Mouse (Mus musculus): ENCODE results near the gene Rpn2. TPM values are rescaled to one million over a fixed set of nuclear protein-coding genes. Genes with fewer than 3 reads are reported as not detected.

The Rpn2 gene
- polyA plus RNA-seq, 2 experiments: 98.5 to 128 TPM

DNA sequence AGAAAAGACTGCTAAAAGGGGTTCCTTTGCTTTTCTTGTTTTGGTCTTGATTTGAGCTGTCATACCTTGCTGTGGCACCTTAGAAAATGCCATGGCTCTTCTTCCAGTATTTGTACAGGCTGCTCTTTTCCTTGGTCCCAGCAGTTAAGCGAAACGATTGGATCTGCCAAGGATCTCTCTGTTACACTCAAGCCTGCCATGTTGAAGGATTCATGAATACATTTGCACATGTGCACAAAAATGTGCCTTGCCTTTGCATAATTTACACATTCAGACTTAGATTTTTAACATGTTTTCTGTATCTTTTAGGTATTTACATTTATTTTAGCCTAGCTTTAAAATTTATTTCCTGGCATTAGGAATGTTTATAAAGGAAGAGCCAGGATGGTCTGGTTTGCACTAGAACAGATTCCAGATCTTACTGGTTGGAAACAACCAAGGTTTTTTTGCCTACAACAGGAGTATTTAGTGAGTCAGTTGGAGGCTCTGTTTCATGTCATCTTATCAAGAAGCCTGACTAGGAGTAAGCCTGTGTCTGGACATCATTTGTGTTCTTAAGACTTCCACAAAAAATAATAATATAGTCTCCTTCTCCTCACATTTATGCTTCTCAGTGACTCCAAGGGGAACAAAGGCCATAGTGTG lies 29.6 kb downstream of the Rpn2 start:
- TF ChIP-seq EP300 (IDR thresholded peaks at IDR 0.05; ENCODE audit: low read depth) (no peak), CTCF (IDR thresholded peaks at IDR 0.05; ENCODE audit: low read depth) (no peak)
- no peak for ATAC-seq (ENCODE audit: insufficient read depth)
- no peak overlapping the region for H3K27ac ChIP-seq

DNA sequence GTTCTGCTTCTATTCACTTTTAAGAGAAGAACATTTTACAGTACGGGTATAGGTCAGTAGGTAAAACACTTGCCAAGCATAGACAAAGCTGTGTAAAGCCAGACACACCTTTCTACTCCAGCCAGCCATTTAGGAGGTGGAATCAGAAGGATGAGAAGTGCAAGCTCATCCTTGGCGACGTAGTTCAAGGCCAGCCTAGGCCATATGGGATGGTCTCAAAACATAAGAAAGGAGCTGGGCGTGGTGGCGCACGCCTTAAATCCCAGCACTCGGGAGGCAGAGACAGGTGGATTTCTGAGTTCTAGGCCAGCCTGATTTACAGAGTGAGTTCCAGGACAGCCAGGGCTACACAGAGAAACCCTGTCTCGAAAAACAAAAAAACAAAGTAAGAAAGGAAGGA lies 30.8 kb downstream of the Rpn2 start:
- DNase-seq (ENCODE audit: low read depth in 3 of 3, low spot score in 3 of 3) (no peak), ATAC-seq (ENCODE audit: insufficient read depth) (no peak)
- Histone ChIP-seq H3K27me3 (ENCODE audit: control insufficient read depth, insufficient read depth, low read length) (no peaks in the 10 kb centered on the region), H3K4me1 (replicated peaks; ENCODE audit: control insufficient read depth in 2 of 2, insufficient read depth in 2 of 2, low read length in 1 of 2) (no peaks in the 10 kb centered on the region), H3K4me2 (ENCODE audit: low read depth) (no peak overlapping the region), H3K9ac (replicated peaks) (no peak overlapping the region), H3K9me3 (ENCODE audit: control insufficient read depth, low read length) (no peaks in the 10 kb centered on the region), H3K27ac (no peak overlapping the region), H3K36me3 (replicated peaks; ENCODE audit: control insufficient read depth, insufficient read depth, low read depth) (peaks cover 77% of the 10 kb centered on the region), H3K4me3 (ENCODE audit: insufficient read depth in 1 of 2, low read depth in 2 of 2, low read length in 2 of 2) (no peak overlapping the region)
- TF ChIP-seq EP300 (IDR thresholded peaks at IDR 0.05; ENCODE audit: low read depth) (no peak), CTCF (IDR thresholded peaks at IDR 0.05; ENCODE audit: low read depth) (no peak)
- WGBS (ENCODE audit: insufficient replicate concordance): 85% methylated on average over 8 of the region's 8 CpGs

More for the DNA sequence above, 29.6 kb downstream of the Rpn2 start:
- H3K4me3 ChIP-seq (ENCODE audit: insufficient read depth in 1 of 2, low read depth in 2 of 2, low read length in 2 of 2): no peak overlapping the region
- no peak overlapping the region for H3K9ac ChIP-seq (replicated peaks)
- H3K4me2 ChIP-seq (ENCODE audit: low read depth): no peak overlapping the region
- no peaks in the 10 kb centered on the region for H3K27me3 ChIP-seq (ENCODE audit: control insufficient read depth, insufficient read depth, low read length)
- H3K4me1 ChIP-seq (replicated peaks; ENCODE audit: control insufficient read depth in 2 of 2, insufficient read depth in 2 of 2, low read length in 1 of 2): no peaks in the 10 kb centered on the region
- H3K9me3 ChIP-seq (ENCODE audit: control insufficient read depth, low read length): no peaks in the 10 kb centered on the region
- H3K36me3 ChIP-seq (replicated peaks; ENCODE audit: control insufficient read depth, insufficient read depth, low read depth): peaks cover 79% of the 10 kb centered on the region
- WGBS (ENCODE audit: insufficient replicate concordance): 74% methylated on average over 2 of the region's 2 CpGs
- no peak for DNase-seq (ENCODE audit: low read depth in 3 of 3, low spot score in 3 of 3)

DNA sequence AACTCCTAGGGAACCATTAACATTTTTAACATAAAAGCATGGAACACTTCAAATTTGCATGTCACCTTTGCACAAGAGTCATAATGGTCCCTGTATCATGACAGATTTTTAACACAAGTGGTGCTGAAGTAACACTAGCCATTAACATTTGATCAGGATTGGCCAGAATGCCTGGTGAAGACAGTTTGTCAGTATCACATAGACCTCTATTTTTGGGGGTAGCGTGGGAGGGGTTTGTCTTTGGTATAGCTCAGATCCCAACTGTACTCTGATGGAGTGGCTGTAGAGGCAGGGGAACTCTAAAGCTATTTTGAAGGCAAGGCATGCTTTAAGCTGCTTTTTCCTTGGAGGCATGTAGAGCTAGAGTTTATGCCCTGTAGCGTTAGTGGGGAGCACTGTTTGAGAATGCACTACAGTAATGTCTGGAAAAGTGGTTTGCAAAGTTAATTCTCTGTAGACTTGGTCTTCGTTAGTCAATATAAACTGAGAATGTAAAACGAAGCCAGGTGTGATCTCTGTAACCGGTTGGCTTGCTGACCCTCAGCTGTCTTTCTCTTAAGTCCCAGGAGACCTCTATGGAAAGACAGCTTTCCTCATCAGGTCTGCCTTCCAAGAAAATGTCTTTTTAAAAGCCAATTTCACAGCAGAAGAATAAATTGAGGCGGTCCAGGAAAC lies 32.3 kb downstream of the Rpn2 start:
- Histone ChIP-seq H3K4me1 (replicated peaks; ENCODE audit: control insufficient read depth in 2 of 2, insufficient read depth in 2 of 2, low read length in 1 of 2) (no peaks in the 10 kb centered on the region), H3K9ac (replicated peaks) (no peak overlapping the region), H3K9me3 (ENCODE audit: control insufficient read depth, low read length) (no peaks in the 10 kb centered on the region), H3K4me3 (ENCODE audit: insufficient read depth in 1 of 2, low read depth in 2 of 2, low read length in 2 of 2) (no peak overlapping the region), H3K36me3 (replicated peaks; ENCODE audit: control insufficient read depth, insufficient read depth, low read depth) (peaks cover 85% of the 10 kb centered on the region), H3K4me2 (ENCODE audit: low read depth) (no peak overlapping the region), H3K27me3 (ENCODE audit: control insufficient read depth, insufficient read depth, low read length) (no peaks in the 10 kb centered on the region), H3K27ac (no peak overlapping the region)
- DNase-seq (ENCODE audit: low read depth in 3 of 3, low spot score in 3 of 3) (no peak), ATAC-seq (ENCODE audit: insufficient read depth) (no peak)
- TF ChIP-seq CTCF (IDR thresholded peaks at IDR 0.05; ENCODE audit: low read depth): no peak
- no peak for TF ChIP-seq EP300 (IDR thresholded peaks at IDR 0.05; ENCODE audit: low read depth)
- WGBS (ENCODE audit: insufficient replicate concordance): 83% methylated on average over 6 of the region's 6 CpGs

DNA sequence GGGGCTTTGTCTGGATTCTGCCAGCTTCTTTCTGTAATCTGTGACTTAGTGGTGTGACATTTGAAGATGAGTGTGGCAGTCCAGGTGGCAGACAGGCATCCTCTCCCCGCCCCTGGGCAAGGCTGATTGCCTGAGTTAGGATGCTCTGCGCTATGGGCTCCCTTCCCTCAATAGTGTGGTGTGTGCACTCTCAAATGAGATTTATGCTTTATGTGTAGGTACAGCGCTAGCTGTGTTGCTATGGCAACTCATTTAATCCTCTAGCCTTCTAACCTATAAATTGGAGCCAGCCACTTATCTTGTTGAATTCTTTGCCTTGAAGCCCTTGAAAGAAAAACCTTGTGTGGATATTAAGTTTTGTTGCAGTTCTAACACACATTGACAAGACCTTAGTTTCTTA lies 34.9 kb downstream of the Rpn2 start:
- 90% methylated on average over 3 of the region's 3 CpGs for WGBS (ENCODE audit: insufficient replicate concordance)
- TF ChIP-seq EP300 (IDR thresholded peaks at IDR 0.05; ENCODE audit: low read depth): no peak
- no peak for TF ChIP-seq CTCF (IDR thresholded peaks at IDR 0.05; ENCODE audit: low read depth)
- no peak for ATAC-seq (ENCODE audit: insufficient read depth)

DNA sequence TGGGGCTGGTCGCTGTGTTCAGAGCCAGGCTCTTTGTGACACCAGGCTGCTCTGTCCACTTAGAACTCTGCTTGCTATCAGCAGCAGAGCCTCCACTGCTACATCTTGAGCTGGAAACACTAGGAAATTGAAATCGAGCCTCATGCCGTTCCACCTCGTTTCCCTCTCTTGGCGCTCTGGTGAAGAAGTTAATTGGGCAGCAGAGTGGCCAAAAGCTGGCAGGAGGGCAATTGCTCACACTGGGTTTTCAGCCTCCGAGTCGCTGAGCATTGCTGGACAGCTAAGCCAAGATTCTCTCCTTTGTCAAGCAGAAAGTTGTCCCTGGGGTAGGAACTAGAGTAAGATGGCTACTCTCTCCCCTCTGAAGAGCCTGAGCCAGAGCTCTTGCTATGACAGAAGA lies 35.5 kb downstream of the Rpn2 start:
- 80% methylated on average over 7 of the region's 7 CpGs for WGBS (ENCODE audit: insufficient replicate concordance)
- peaks cover 81% of the 10 kb centered on the region for H3K36me3 ChIP-seq (replicated peaks; ENCODE audit: control insufficient read depth, insufficient read depth, low read depth)
- H3K27me3 ChIP-seq (ENCODE audit: control insufficient read depth, insufficient read depth, low read length): no peaks in the 10 kb centered on the region
- TF ChIP-seq EP300 (IDR thresholded peaks at IDR 0.05; ENCODE audit: low read depth) (no peak), CTCF (IDR thresholded peaks at IDR 0.05; ENCODE audit: low read depth) (no peak)
- no peaks in the 10 kb centered on the region for H3K4me1 ChIP-seq (replicated peaks; ENCODE audit: control insufficient read depth in 2 of 2, insufficient read depth in 2 of 2, low read length in 1 of 2)
- H3K4me2 ChIP-seq (ENCODE audit: low read depth): no peak overlapping the region
- H3K27ac ChIP-seq: no peak overlapping the region
- H3K9me3 ChIP-seq (ENCODE audit: control insufficient read depth, low read length): no peaks in the 10 kb centered on the region
- no peak overlapping the region for H3K9ac ChIP-seq (replicated peaks)
- no peak for DNase-seq (ENCODE audit: low read depth in 3 of 3, low spot score in 3 of 3)
- no peak overlapping the region for H3K4me3 ChIP-seq (ENCODE audit: insufficient read depth in 1 of 2, low read depth in 2 of 2, low read length in 2 of 2)
- no peak for ATAC-seq (ENCODE audit: insufficient read depth)

More for the DNA sequence above, 34.9 kb downstream of the Rpn2 start:
- H3K9ac ChIP-seq (replicated peaks): no peak overlapping the region
- no peaks in the 10 kb centered on the region for H3K4me1 ChIP-seq (replicated peaks; ENCODE audit: control insufficient read depth in 2 of 2, insufficient read depth in 2 of 2, low read length in 1 of 2)
- H3K27me3 ChIP-seq (ENCODE audit: control insufficient read depth, insufficient read depth, low read length): no peaks in the 10 kb centered on the region
- H3K27ac ChIP-seq: no peak overlapping the region
- no peak overlapping the region for H3K4me3 ChIP-seq (ENCODE audit: insufficient read depth in 1 of 2, low read depth in 2 of 2, low read length in 2 of 2)
- peaks cover 87% of the 10 kb centered on the region for H3K36me3 ChIP-seq (replicated peaks; ENCODE audit: control insufficient read depth, insufficient read depth, low read depth)
- no peak for DNase-seq (ENCODE audit: low read depth in 3 of 3, low spot score in 3 of 3)
- no peaks in the 10 kb centered on the region for H3K9me3 ChIP-seq (ENCODE audit: control insufficient read depth, low read length)
- H3K4me2 ChIP-seq (ENCODE audit: low read depth): no peak overlapping the region
